In the genomic region with DNA sequence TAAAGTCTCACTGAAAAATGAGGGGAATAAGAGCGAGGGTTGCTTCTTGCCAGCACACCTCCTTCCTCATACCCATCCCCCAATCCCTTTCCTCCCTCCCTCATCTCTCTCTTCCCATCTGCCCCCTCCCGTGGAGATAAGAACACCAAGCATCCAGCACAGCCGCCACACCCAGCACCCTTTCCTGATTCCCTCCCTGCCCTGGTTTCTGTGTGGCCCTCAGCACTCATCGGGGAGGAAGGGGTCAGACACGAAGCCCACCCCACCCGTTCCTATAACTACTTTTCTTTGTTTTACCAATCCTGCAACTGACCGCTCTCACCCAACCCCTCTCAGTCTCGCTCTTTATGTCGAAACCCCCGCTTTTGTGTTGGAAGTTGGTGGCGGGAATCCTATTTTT, we compare ENCODE assay signal across 9 mouse cellular contexts.
DNase-seq lines count a peak whose midpoint lies in the region; ATAC-seq lines count a peak whose summit lies in the region.
"Had no signal": no experiment of that assay in that cellular context is flagged by ENCODE, and none has a peak within 500 bp of the region (broad histone marks: within the 10 kb centered on the region; RNA-seq: fewer than 3 reads in every experiment).

No protein-coding gene starts in this region.

- ATAC-seq in heart, embryonic 14.5 days (ENCODE audit: insufficient number of reproducible peaks, insufficient read depth, low FRiP score, low read depth): no peak

- peak overlapping the region; percentile 59 for H3K4me2 ChIP-seq in heart, embryonic 14.5 days (ENCODE audit: low read length)

- no peaks in the 10 kb centered on the region for H3K36me3 ChIP-seq in heart, embryonic 14.5 days (ENCODE audit: control insufficient read depth, insufficient read depth, low read length)
- H3K36me3 ChIP-seq in macrophage (ENCODE audit: inconsistent target): no peaks in the 10 kb centered on the region

- peaks cover 6% of the 10 kb centered on the region; the same call in 1 of the 2 replicates for H3K9me3 ChIP-seq in heart, embryonic 14.5 days (ENCODE audit: control insufficient read depth, low read length)

- peak overlapping the region; percentile 61 for H3K9ac ChIP-seq in heart, embryonic 14.5 days (ENCODE audit: low read length)

- peak; percentile 34 to 39 for DNase-seq in heart, adult 18-20 months
- no peak for DNase-seq in heart, postnatal 4 days
- DNase-seq in ES-CJ7 (ENCODE audit: low read depth, low spot score): peak; percentile 46
- DNase-seq in adrenal gland, adult 2 months: no peak
- DNase-seq in B cell, adult 2 months: no peak
- no peak for DNase-seq in urinary bladder, adult 18-20 months (ENCODE audit: low spot score in 2 of 2)
- DNase-seq: adrenal gland, postnatal 36 days had no signal

- H3K4me1 ChIP-seq in heart, embryonic 14.5 days (ENCODE audit: control insufficient read depth in 2 of 2, insufficient read depth in 2 of 2, low read length in 2 of 2): peaks cover 5 to 8% of the 10 kb centered on the region in 2 experiments; a peak in 3 of 4 replicates

- H3K27ac ChIP-seq in heart, embryonic 14.5 days (replicated peaks in 1 of 2; ENCODE audit: control insufficient read depth in 1 of 2, insufficient read depth in 1 of 2, low read depth in 2 of 2, low read length in 2 of 2): 0 out of 4 replicates have a peak overlapping the region, but pooled peaks of 1 of the 2 experiments have one; percentile 22
- peak overlapping the region; percentile 71 for H3K27ac ChIP-seq in macrophage

- no peaks in the 10 kb centered on the region for H3K79me2 ChIP-seq in macrophage (ENCODE audit: inconsistent target)

- no peaks in the 10 kb centered on the region for H3K27me3 ChIP-seq in heart, embryonic 14.5 days (ENCODE audit: control insufficient read depth, insufficient read depth, low read length)

- 8% methylated on average over 11 of the region's 11 CpGs for WGBS in heart, embryonic 14.5 days
- 48% methylated on average over 10 of the region's 11 CpGs for WGBS in macrophage (ENCODE audit: missing documents)

- H3K4me3 ChIP-seq in heart, embryonic 14.5 days (ENCODE audit: control insufficient read depth in 1 of 2, insufficient read depth in 1 of 2, low read depth in 1 of 2, low read length in 2 of 2): peak overlapping the region; percentile 24 to 33
- no peak overlapping the region for H3K4me3 ChIP-seq in macrophage (ENCODE audit: inconsistent target)

Comparison
In these comparisons a context has a peak if more than half of its experiments do, and no peak if none do; other contexts are left out.
1. DNase-seq: peak in heart, adult 18-20 months (2 of 2) and ES-CJ7 (single experiment); none in heart, postnatal 4 days (single experiment), adrenal gland, adult 2 months (single experiment), B cell, adult 2 months (0 of 2) and urinary bladder, adult 18-20 months (0 of 2).